Mouse (Mus musculus) heart, embryonic 12.5 days (tissue): ENCODE results near the gene Smyd3. TPM values are rescaled to one million over a fixed set of nuclear protein-coding genes. Genes with fewer than 3 reads are reported as not detected.

Source experiments
- ATAC-seq: fragments of 200-750 bp; cut with Nextera tagmentation; 2 replicates; pipeline ENCODE4 v1.8.0; 2017; ENCODE audit warnings: moderate TSS enrichment, moderate library complexity; ENCODE audit not compliant: insufficient number of reproducible peaks, low FRiP score
- H3K27ac ChIP-seq: fragments of 300-500 bp; sonication (generic); 2 replicates; pipeline ENCODE4 v1.5.1; 2016; ENCODE audit warnings: mild to moderate bottlenecking, moderate library complexity; ENCODE audit not compliant: poor library complexity, severe bottlenecking
- H3K27me3 ChIP-seq: fragments of 300-500 bp; sonication (generic); replicated peaks from 2 replicates; pipeline ENCODE4 v1.6.1; 2016; ENCODE audit warnings: mild to moderate bottlenecking, moderate library complexity
- H3K36me3 ChIP-seq: fragments of 300-500 bp; sonication (generic); 2 replicates; pipeline ENCODE4 v1.6.1; 2016; ENCODE audit warnings: mild to moderate bottlenecking, moderate library complexity
- H3K4me1 ChIP-seq: fragments of 300-500 bp; sonication (generic); replicated peaks from 2 replicates; pipeline ENCODE4 v1.6.1; 2016; ENCODE audit warnings: mild to moderate bottlenecking
- H3K4me2 ChIP-seq: fragments of 300-500 bp; sonication (generic); 2 replicates; pipeline ENCODE4 v1.6.1; 2016; ENCODE audit warnings: mild to moderate bottlenecking, moderate library complexity
- H3K4me3 ChIP-seq: fragments of 300-500 bp; sonication (generic); 2 replicates; pipeline ENCODE4 v1.5.1; 2016; ENCODE audit warnings: mild to moderate bottlenecking
- H3K9ac ChIP-seq: fragments of 300-500 bp; sonication (generic); 2 replicates; pipeline ENCODE4 v1.6.1; 2016; ENCODE audit warnings: mild to moderate bottlenecking, moderate library complexity
- H3K9me3 ChIP-seq: fragments of 300-500 bp; sonication (generic); replicated peaks from 2 replicates; pipeline ENCODE4 v1.6.1; 2016; ENCODE audit warnings: mild to moderate bottlenecking, moderate library complexity
- WGBS: fragments of 180-500 bp; shearing (Covaris S2); methylation state at CpG from one replicate; pipeline ENCODE4 v1.1.7; 2016; 5-methylcytosine and 5-hydroxymethylcytosine counted together
- polyA plus RNA-seq: library from polyadenylated mRNA; unstranded; fragments of >200 nt; fragmentation: Nextera tagmentation; extraction: Ambion mirVana; gene quantifications from 2 replicates; pipeline ENCODE4 v1.2.1, GENCODE M21; 2016

Smyd3 gene
- polyA plus RNA-seq, 1 experiment from 2014 or later: 12.2 TPM

DNA sequence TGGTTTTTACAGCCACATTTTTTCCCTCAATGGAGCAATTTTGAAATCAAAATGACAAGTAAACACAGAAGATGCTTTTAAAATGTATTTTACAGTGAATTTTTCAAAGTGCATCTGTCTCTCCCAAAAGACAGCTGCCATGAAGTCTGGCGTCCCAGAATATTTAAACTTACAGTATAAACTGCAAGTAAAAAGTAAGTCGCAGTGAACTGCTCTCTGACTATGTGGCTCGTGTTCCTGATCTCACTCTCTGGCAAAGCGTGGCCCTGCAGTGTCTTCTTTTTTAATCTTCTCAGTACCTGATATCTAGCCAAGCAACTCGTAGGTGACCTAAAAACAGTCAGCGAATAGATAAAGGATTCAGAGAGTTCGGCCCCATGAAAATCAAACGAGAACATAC is 84.5 kb downstream of the Smyd3 start:
- peaks cover 10% of the 10 kb centered on the region; the same call in 1 of the 2 replicates for H3K27me3 ChIP-seq
- 74% methylated on average over 8 of the region's 8 CpGs for WGBS
- no peak overlapping the region for H3K4me2 ChIP-seq
- H3K4me3 ChIP-seq: no peak overlapping the region
- H3K36me3 ChIP-seq: no peaks in the 10 kb centered on the region
- H3K27ac ChIP-seq: no peak overlapping the region
- no peak overlapping the region for H3K9ac ChIP-seq
- H3K9me3 ChIP-seq: 0 out of 2 replicates have a peak, but pooled peaks cover 6% of the 10 kb centered on the region
- no peak for ATAC-seq
- peaks cover 15% of the 10 kb centered on the region for H3K4me1 ChIP-seq

DNA sequence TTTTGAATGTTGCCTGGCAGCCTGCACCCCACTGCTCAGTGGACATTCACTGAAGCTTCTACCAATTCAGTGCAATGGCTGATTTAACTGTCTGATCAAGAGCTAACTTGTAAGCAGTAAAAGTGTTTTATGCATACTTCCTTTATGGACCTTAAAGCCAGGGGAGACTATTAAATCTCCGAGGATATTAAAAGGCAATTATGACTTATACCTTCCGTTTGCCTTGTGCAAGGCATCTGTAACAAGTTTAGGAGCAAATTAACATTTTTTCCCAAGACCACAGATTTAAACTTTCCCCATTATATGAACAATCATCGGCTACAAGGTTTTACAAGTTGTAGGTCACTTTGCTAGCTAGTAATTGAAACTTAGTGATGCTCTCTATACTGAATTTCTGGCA is 87.8 kb downstream of the Smyd3 start:
- 81% methylated on average over 3 of the region's 3 CpGs for WGBS
- Histone ChIP-seq H3K27ac (no peak overlapping the region), H3K9me3 (0 out of 2 replicates have a peak, but pooled peaks cover 3% of the 10 kb centered on the region), H3K4me1 (peaks cover 10% of the 10 kb centered on the region), H3K9ac (no peak overlapping the region), H3K4me2 (no peak overlapping the region), H3K36me3 (no peaks in the 10 kb centered on the region), H3K4me3 (no peak overlapping the region), H3K27me3 (peaks cover 6% of the 10 kb centered on the region; the same call in 1 of the 2 replicates)
- no peak for ATAC-seq

DNA sequence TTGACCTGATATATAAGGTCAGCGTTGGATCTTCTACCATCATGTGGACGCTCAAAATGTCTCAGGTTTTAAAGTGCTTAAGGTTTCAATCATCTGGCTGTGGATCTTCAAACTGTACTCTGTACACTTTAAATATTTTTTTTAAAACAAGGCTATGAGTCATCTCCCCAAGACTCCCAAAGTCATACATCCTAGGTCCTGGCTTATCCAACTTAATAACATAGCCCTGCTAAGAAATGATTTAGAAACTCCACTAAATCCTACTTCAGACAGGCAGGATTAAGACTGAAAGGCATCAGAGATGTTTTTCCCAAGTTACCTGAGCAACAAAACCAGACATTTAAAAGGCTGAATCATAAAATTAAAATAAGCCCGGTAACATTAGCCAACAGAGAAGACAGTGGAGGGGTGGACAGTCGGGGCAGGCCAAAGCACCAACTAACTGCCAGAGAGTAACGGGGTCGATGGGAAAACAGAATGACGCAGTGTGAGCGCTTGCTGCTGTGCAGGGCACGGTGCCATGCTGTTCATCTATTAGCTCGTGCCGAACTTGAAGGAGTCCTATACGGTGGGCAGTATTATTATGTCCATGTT is 92.9 kb downstream of the Smyd3 start:
- H3K36me3 ChIP-seq: no peaks in the 10 kb centered on the region
- no peak overlapping the region for H3K9ac ChIP-seq
- no peak overlapping the region for H3K4me2 ChIP-seq
- no peak overlapping the region for H3K4me3 ChIP-seq
- 90% methylated on average over 12 of the region's 12 CpGs for WGBS
- no peaks in the 10 kb centered on the region for H3K4me1 ChIP-seq
- no peak overlapping the region for H3K27ac ChIP-seq
- no peaks in the 10 kb centered on the region for H3K27me3 ChIP-seq
- 0 out of 2 replicates have a peak, but pooled peaks cover 3% of the 10 kb centered on the region for H3K9me3 ChIP-seq
- ATAC-seq: no peak

DNA sequence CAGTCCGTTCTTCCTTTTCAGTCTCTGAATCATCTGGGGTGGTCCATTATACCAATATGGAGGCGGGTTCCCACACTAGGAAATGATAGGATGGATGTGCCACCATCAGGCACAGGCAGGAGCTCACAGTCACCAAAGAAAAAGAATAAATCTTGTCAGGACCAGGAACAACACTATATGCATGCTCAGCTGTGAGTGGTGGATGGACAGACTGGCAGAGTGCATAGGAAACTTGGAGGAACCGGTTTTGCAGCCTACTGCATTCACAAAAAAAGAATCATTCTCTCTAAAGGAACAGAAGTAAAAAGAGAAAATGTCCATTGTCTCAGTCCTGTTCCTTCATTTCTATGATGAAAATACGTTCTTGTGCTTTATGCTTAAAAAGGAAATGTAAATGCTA is 98.8 kb downstream of the Smyd3 start:
- Histone ChIP-seq H3K9me3 (0 out of 2 replicates have a peak, but pooled peaks cover 3% of the 10 kb centered on the region), H3K4me2 (no peak overlapping the region), H3K27ac (no peak overlapping the region), H3K27me3 (no peaks in the 10 kb centered on the region), H3K4me3 (no peak overlapping the region), H3K9ac (no peak overlapping the region), H3K36me3 (no peaks in the 10 kb centered on the region), H3K4me1 (no peaks in the 10 kb centered on the region)
- WGBS: 76% methylated on average over 4 of the region's 4 CpGs
- no peak for ATAC-seq

DNA sequence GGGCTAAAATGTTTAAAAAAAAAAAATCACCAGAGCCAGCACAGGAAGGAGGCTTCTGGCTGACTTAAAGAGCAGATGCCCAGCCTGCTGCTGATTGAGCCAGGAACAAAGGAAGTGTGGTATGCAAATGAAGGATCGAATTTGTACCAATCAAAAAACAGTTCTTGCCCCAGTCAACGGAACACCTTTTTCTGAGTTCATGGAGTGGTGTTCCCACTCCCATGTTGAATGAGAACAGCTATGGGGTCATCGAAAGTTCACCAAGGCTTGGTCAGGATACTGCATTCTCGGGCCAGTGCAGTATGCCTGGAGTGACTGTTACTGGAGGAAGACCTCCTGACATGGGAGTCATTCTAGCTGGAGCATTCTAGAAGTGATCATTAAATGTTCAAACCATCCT is 109.8 kb downstream of the Smyd3 start:
- H3K4me3 ChIP-seq: no peak overlapping the region
- ATAC-seq: no peak
- H3K4me1 ChIP-seq: 0 out of 2 replicates have a peak, but pooled peaks cover 3% of the 10 kb centered on the region
- WGBS: 80% methylated on average over 4 of the region's 4 CpGs
- H3K4me2 ChIP-seq: no peak overlapping the region
- H3K9me3 ChIP-seq: peaks cover 8% of the 10 kb centered on the region
- H3K36me3 ChIP-seq: no peaks in the 10 kb centered on the region; the same call in 1 of the 2 replicates
- H3K9ac ChIP-seq: no peak overlapping the region
- H3K27ac ChIP-seq: no peak overlapping the region
- no peaks in the 10 kb centered on the region for H3K27me3 ChIP-seq

DNA sequence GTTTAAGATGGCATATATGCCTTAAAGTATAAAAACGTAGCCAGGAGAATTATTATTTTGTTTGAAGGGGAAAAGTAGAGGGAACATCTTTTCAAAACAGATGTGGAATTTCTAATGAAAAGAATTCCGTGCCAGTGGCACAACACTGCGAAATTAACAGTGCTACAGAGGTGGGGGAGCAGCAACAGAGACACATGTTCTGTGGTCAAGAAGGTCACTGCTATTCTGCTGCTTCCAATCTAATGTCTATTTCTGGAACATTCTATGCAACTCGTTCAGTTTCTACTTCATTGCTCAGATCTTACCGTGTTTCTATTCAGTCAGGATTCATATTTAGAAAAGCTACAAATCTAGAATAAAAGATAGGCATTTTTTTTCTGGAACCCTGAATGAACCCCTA is 117.0 kb downstream of the Smyd3 start:
- ATAC-seq: no peak
- Histone ChIP-seq H3K9ac (no peak overlapping the region), H3K27me3 (no peaks in the 10 kb centered on the region), H3K27ac (no peak overlapping the region), H3K9me3 (peaks cover 2% of the 10 kb centered on the region; the same call in 1 of the 2 replicates), H3K4me2 (no peak overlapping the region), H3K4me1 (no peaks in the 10 kb centered on the region; the same call in 1 of the 2 replicates), H3K4me3 (no peak overlapping the region), H3K36me3 (no peaks in the 10 kb centered on the region)
- 55% methylated on average over 5 of the region's 5 CpGs for WGBS

DNA sequence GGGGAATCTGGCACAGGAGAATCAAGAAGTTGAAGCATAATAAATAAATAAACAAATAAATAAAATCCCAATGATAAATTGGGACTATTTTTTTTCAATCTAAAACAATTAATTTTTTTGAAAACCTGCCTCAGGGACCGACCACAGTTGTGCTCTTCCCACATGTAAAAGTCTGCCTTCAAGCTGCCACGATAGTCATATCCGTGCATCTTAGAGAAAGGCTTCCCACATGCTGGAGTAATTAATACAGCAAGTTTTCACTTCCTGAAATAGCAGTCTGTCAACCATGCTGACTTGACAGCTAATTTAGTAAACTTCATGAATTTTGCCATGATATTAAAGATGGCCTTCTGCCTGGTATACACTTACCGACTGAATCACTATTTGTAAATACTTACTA is 119.2 kb downstream of the Smyd3 start:
- Histone ChIP-seq H3K27me3 (no peaks in the 10 kb centered on the region), H3K4me3 (no peak overlapping the region), H3K27ac (no peak overlapping the region), H3K4me2 (no peak overlapping the region), H3K9ac (no peak overlapping the region), H3K36me3 (no peaks in the 10 kb centered on the region), H3K9me3 (peaks cover 2% of the 10 kb centered on the region; the same call in 1 of the 2 replicates), H3K4me1 (no peaks in the 10 kb centered on the region; the same call in 1 of the 2 replicates)
- ATAC-seq: no peak
- WGBS: 87% methylated on average over 4 of the region's 4 CpGs

DNA sequence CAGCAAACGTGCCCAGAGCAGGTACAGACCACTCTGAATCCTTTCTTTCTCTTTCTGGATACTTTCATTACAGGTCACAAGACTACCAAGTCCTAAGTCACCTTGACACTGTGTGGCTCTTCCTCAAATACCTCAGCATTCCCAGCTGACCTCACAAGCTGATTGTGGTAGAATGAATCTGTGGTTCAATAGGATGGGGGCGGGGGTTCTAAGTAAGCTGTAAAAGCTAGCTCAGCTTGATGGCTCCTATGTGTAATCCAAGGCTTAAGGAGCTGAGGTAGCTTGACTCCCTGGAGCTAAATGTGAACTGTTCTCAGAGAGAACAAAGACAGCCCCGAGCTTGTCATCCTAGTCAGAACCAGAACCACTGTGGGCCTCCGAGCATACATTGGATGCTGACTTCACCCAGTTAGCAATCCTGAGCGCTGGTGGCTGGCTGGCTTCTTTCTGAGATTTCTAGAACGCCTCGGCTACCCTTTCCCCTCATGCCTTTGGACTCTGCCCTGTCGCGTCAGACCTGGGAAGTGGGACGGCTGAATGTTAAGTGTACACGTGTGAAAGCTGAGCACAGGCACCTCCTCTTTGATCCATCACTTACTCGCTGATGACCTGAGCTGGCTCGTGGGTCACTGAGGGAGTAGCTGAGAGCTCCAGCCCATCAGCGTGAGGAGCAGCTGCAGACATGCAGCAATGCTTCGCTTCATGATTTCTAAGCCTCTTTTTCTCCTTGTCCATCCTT is 131.4 kb downstream of the Smyd3 start:
- Histone ChIP-seq H3K27ac (no peak overlapping the region), H3K9ac (0 out of 2 replicates have a peak overlapping the region, but pooled peaks have one; percentile 20), H3K36me3 (no peaks in the 10 kb centered on the region), H3K4me2 (peak overlapping the region; percentile 11), H3K27me3 (no peaks in the 10 kb centered on the region), H3K9me3 (no peaks in the 10 kb centered on the region), H3K4me3 (no peak overlapping the region), H3K4me1 (peaks cover 7% of the 10 kb centered on the region)
- ATAC-seq: no peak
- WGBS: 50% methylated on average over 15 of the region's 15 CpGs

DNA sequence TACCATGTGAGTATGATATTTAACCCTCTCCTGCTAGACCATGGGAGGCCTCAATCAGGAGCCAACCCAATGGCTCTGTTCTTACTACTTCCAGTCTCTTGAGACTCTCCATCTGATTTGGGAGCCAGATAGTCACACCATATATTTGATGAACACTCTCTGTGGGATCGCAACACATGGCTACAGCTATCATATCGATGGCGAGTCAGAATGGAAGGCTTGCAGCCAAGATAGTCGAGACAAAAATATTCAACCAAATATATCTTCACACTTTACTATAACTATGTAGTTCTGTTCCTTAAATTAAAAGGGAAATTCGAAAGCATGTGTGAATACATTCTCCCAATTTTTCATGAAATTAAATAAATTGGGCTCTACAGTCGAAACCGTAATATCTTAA is 132.2 kb downstream of the Smyd3 start:
- H3K27ac ChIP-seq: no peak overlapping the region
- no peak overlapping the region for H3K4me2 ChIP-seq
- H3K9me3 ChIP-seq: no peaks in the 10 kb centered on the region
- H3K4me3 ChIP-seq: no peak overlapping the region
- H3K36me3 ChIP-seq: no peaks in the 10 kb centered on the region
- no peak overlapping the region for H3K9ac ChIP-seq
- no peaks in the 10 kb centered on the region for H3K27me3 ChIP-seq
- WGBS: 88% methylated on average over 7 of the region's 7 CpGs
- H3K4me1 ChIP-seq: peaks cover 7% of the 10 kb centered on the region
- ATAC-seq: no peak

DNA sequence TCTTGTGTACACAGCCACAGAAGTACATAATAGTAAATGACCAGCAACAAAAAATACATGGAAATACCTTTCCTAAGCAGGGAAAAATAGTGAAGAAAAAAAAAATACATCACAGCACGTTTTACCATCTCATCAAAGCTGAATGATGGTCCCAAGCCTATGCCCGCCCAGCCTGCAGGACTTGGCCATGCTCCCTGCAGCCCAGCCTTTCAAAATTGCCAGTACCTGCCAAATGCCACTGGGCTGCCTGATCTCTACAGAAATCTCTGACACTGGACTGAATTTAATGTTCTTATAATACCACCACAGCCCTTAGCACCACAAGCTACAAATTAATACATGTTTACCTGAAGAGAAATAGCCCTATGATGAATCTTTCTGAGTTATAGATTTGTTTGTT is 133.5 kb downstream of the Smyd3 start:
- WGBS: 83% methylated on average over 2 of the region's 2 CpGs
- H3K27me3 ChIP-seq: no peaks in the 10 kb centered on the region

DNA sequence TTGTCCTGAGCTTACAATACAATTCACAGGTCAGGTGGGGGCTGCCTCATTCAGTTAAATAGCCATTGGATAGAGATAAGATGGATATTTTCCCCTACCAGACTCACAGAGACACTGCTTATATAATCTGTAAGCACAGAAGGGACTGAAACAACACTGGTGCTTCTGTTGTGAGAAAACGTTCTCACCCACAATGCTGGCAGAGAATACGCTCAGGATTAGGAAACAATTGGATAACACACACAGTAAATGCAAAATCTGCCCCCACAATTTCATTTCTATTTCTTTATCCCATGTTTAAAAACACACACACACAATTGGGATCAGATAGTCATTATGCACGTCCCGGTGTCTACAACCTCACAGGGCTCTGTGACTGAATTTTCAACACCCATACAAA is 139.7 kb downstream of the Smyd3 start:
- Histone ChIP-seq H3K4me3 (no peak overlapping the region), H3K9ac (no peak overlapping the region), H3K4me2 (no peak overlapping the region), H3K27me3 (no peaks in the 10 kb centered on the region), H3K27ac (no peak overlapping the region), H3K9me3 (no peaks in the 10 kb centered on the region), H3K4me1 (no peaks in the 10 kb centered on the region; the same call in 1 of the 2 replicates), H3K36me3 (no peaks in the 10 kb centered on the region)
- 75% methylated on average over 4 of the region's 4 CpGs for WGBS
- no peak for ATAC-seq

More for the DNA sequence above, 133.5 kb downstream of the Smyd3 start:
- H3K4me2 ChIP-seq: no peak overlapping the region
- no peak overlapping the region for H3K9ac ChIP-seq
- H3K27ac ChIP-seq: no peak overlapping the region
- H3K36me3 ChIP-seq: no peaks in the 10 kb centered on the region
- no peaks in the 10 kb centered on the region for H3K9me3 ChIP-seq
- ATAC-seq: no peak
- H3K4me3 ChIP-seq: no peak overlapping the region
- H3K4me1 ChIP-seq: peaks cover 7% of the 10 kb centered on the region
